Mouse (Mus musculus) forebrain, embryonic 10.5 days (tissue): ENCODE results near the gene Gba2. TPM values are rescaled to one million over a fixed set of nuclear protein-coding genes. Genes with fewer than 3 reads are reported as not detected.
"Not testable (repeated sequence)": the region's sequence is repeated elsewhere in the genome, so short reads cannot be mapped to it uniquely, and the experiment has no call there.

Source experiments
- DNase-seq: peaks from one replicate; pipeline ENCODE4 v3.0.0-alpha.2; 2017; ENCODE audit warnings: low spot score; ENCODE audit errors: extremely low spot score
- H3K27ac ChIP-seq: fragments of 300-500 bp; sonication (generic); 2 replicates; pipeline ENCODE4 v1.5.1; 2016; ENCODE audit warnings: mild to moderate bottlenecking
- H3K27me3 ChIP-seq: fragments of 300-500 bp; sonication (generic); 2 replicates; pipeline ENCODE4 v1.6.1; 2016; ENCODE audit warnings: mild to moderate bottlenecking; ENCODE audit not compliant: poor library complexity, severe bottlenecking
- H3K36me3 ChIP-seq: fragments of 300-500 bp; sonication (generic); replicated peaks from 2 replicates; pipeline ENCODE4 v1.6.1; 2016; ENCODE audit warnings: mild to moderate bottlenecking, moderate library complexity
- H3K4me1 ChIP-seq: fragments of 300-500 bp; sonication (generic); 2 replicates; pipeline ENCODE4 v1.6.1; 2016
- H3K4me3 ChIP-seq: fragments of 300-500 bp; sonication (generic); 2 replicates; pipeline ENCODE4 v1.5.1; 2016; ENCODE audit warnings: mild to moderate bottlenecking, moderate library complexity
- H3K9me3 ChIP-seq: fragments of 300-500 bp; sonication (generic); 2 replicates; pipeline ENCODE4 v1.6.1; 2016; ENCODE audit warnings: mild to moderate bottlenecking, moderate library complexity
- WGBS: fragments of 180-500 bp; shearing (Covaris S2); methylation state at CpG from one replicate; pipeline ENCODE4 v1.1.7; 2016; 5-methylcytosine and 5-hydroxymethylcytosine counted together
- polyA plus RNA-seq: library from polyadenylated mRNA; unstranded; fragments of >200 nt; fragmentation: Nextera tagmentation; extraction: Ambion mirVana; gene quantifications from 2 replicates; pipeline ENCODE4 v1.2.1, GENCODE M21; 2016

The Gba2 gene
- polyA plus RNA-seq = 24.3 and 26.4 TPM in 2 replicates

- H3K4me1 ChIP-seq = peaks cover 48% of the 10 kb centered on the region
- peaks cover 61% of the 10 kb centered on the region for H3K36me3 ChIP-seq
Measured at GRCm38 (mm10) chr4:43578376-43579204, at the start of gene Gba2, which contains the start of gene Rgp1. Gba2 (minus strand) TSS chr4:43578873. Rgp1 (plus strand) TSS chr4:43578715.

GRCm38 (mm10) chr4:43620146-43620778, 41.6 kb upstream of the Gba2 start:
- H3K36me3 ChIP-seq = no peaks in the 10 kb centered on the region
- DNase-seq = peak; percentile 10
- WGBS = 86% methylated on average over 4 of the region's 4 CpGs

More at GRCm38 (mm10) chr4:43578376-43579204, at the start of gene Gba2, which contains the start of gene Rgp1:
- peak; percentile 87 for DNase-seq
- Histone ChIP-seq H3K27ac (peak within 1 kb of the TSS; percentile 94), H3K27me3 (no peaks in the 10 kb centered on the region), H3K4me3 (peak within 1 kb of the TSS; percentile 96), H3K9me3 (no peaks in the 10 kb centered on the region)
- under 1% methylated on average over 76 of the region's 76 CpGs for WGBS

GRCm38 (mm10) chr4:43613060-43613730, 34.5 kb upstream of the Gba2 start:
- no peaks in the 10 kb centered on the region for H3K9me3 ChIP-seq
- 67% methylated on average over 3 of the region's 3 CpGs for WGBS
- DNase-seq = peak; percentile 5
- no peak overlapping the region for H3K27ac ChIP-seq
- no peaks in the 10 kb centered on the region for H3K4me1 ChIP-seq
- no peaks in the 10 kb centered on the region for H3K36me3 ChIP-seq
- no peaks in the 10 kb centered on the region for H3K27me3 ChIP-seq
- no peak overlapping the region for H3K4me3 ChIP-seq

More at GRCm38 (mm10) chr4:43620146-43620778, 41.6 kb upstream of the Gba2 start:
- Histone ChIP-seq H3K27ac (no peak overlapping the region), H3K27me3 (no peaks in the 10 kb centered on the region), H3K4me1 (no peaks in the 10 kb centered on the region), H3K4me3 (no peak overlapping the region), H3K9me3 (peaks cover 12% of the 10 kb centered on the region)

- H3K27ac ChIP-seq = no peak overlapping the region
- no peak overlapping the region for H3K4me3 ChIP-seq
- H3K4me1 ChIP-seq = no peaks in the 10 kb centered on the region
- WGBS = 76% methylated on average over 10 of the region's 10 CpGs
- no peaks in the 10 kb centered on the region for H3K27me3 ChIP-seq
- no peaks in the 10 kb centered on the region for H3K9me3 ChIP-seq
- no peaks in the 10 kb centered on the region for H3K36me3 ChIP-seq
- peak; percentile 10 for DNase-seq
Measured at GRCm38 (mm10) chr4:43612534-43612933, 33.9 kb upstream of the Gba2 start.

GRCm38 (mm10) chr4:43604751-43605685, 26.3 kb upstream of the Gba2 start:
- H3K4me1 ChIP-seq = no peaks in the 10 kb centered on the region
- no peaks in the 10 kb centered on the region for H3K27me3 ChIP-seq
- 80% methylated on average over 9 of the region's 9 CpGs for WGBS
- H3K4me3 ChIP-seq = no peak overlapping the region
- H3K27ac ChIP-seq = no peak overlapping the region
- H3K9me3 ChIP-seq = no peaks in the 10 kb centered on the region
- DNase-seq = peak; percentile 11
- H3K36me3 ChIP-seq = no peaks in the 10 kb centered on the region

GRCm38 (mm10) chr4:43604099-43604498, 25.4 kb upstream of the Gba2 start:
- DNase-seq = peak; percentile 2
- H3K36me3 ChIP-seq = no peaks in the 10 kb centered on the region
- no peaks in the 10 kb centered on the region for H3K9me3 ChIP-seq
- WGBS = 73% methylated on average over 3 of the region's 3 CpGs
- H3K4me3 ChIP-seq = no peak overlapping the region
- no peaks in the 10 kb centered on the region for H3K27me3 ChIP-seq
- H3K27ac ChIP-seq = no peak overlapping the region
- H3K4me1 ChIP-seq = no peaks in the 10 kb centered on the region

GRCm38 (mm10) chr4:43600195-43600934, 21.7 kb upstream of the Gba2 start:
- H3K9me3 ChIP-seq = no peaks in the 10 kb centered on the region
- 82% methylated on average over 9 of the region's 9 CpGs for WGBS
- H3K4me3 ChIP-seq = no peak overlapping the region
- no peaks in the 10 kb centered on the region for H3K36me3 ChIP-seq
- H3K27me3 ChIP-seq = no peaks in the 10 kb centered on the region
- no peaks in the 10 kb centered on the region for H3K4me1 ChIP-seq
- DNase-seq = peak; percentile 9
- H3K27ac ChIP-seq = no peak overlapping the region

- Histone ChIP-seq H3K36me3 (no peaks in the 10 kb centered on the region), H3K9me3 (no peaks in the 10 kb centered on the region), H3K4me1 (no peaks in the 10 kb centered on the region), H3K27ac (no peak overlapping the region), H3K4me3 (no peak overlapping the region), H3K27me3 (no peaks in the 10 kb centered on the region)
- DNase-seq = peak; percentile 9
- WGBS = 89% methylated on average over 7 of the region's 7 CpGs
Measured at GRCm38 (mm10) chr4:43598650-43599380, 20.1 kb upstream of the Gba2 start.

- H3K4me1 ChIP-seq = no peaks in the 10 kb centered on the region; the same call in 1 of the 2 replicates
- no peaks in the 10 kb centered on the region for H3K27me3 ChIP-seq
- no peaks in the 10 kb centered on the region for H3K36me3 ChIP-seq
- WGBS = 86% methylated on average over 4 of the region's 4 CpGs
- H3K4me3 ChIP-seq = no peak overlapping the region
- no peak overlapping the region for H3K27ac ChIP-seq
- H3K9me3 ChIP-seq = no peaks in the 10 kb centered on the region
- peak; percentile 7 for DNase-seq
Measured at GRCm38 (mm10) chr4:43598200-43598599, 19.5 kb upstream of the Gba2 start.

GRCm38 (mm10) chr4:43596597-43596996, 17.9 kb upstream of the Gba2 start:
- not testable (repeated sequence) for H3K27me3 ChIP-seq, H3K36me3 ChIP-seq, H3K4me3 ChIP-seq, H3K27ac ChIP-seq, H3K9me3 ChIP-seq, H3K4me1 ChIP-seq
- WGBS = 89% methylated on average over 2 of the region's 2 CpGs
- peak; percentile 0 for DNase-seq

- Histone ChIP-seq H3K4me1 (no peaks in the 10 kb centered on the region; the same call in 1 of the 2 replicates), H3K36me3 (no peaks in the 10 kb centered on the region), H3K4me3 (no peak overlapping the region), H3K27me3 (no peaks in the 10 kb centered on the region), H3K27ac (no peak overlapping the region), H3K9me3 (no peaks in the 10 kb centered on the region)
- 81% methylated on average over 3 of the region's 3 CpGs for WGBS
- peak; percentile 8 for DNase-seq
Measured at GRCm38 (mm10) chr4:43593453-43593852, 14.8 kb upstream of the Gba2 start.
